Mouse (Mus musculus) adrenal gland, adult 8-10 months (tissue): ENCODE results near the gene Dctpp1. TPM values are rescaled to one million over a fixed set of nuclear protein-coding genes. Genes with fewer than 3 reads are reported as not detected.
"Not testable (repeated sequence)": the region's sequence is repeated elsewhere in the genome, so short reads cannot be mapped to it uniquely, and the experiment has no call there.

Experiments
- DNase-seq: peaks from one replicate; pipeline ENCODE4 v3.0.0; 2022
- total RNA-seq, 4 experiments: library from RNA; stranded (reverse); gene quantifications; 2 replicates each; pipeline ENCODE4 v1.2.4; 2022

Gene Dctpp1
- total RNA-seq, 4 experiments from 2014 or later = 28.2 to 36.5 (median 31.6) TPM

DNA sequence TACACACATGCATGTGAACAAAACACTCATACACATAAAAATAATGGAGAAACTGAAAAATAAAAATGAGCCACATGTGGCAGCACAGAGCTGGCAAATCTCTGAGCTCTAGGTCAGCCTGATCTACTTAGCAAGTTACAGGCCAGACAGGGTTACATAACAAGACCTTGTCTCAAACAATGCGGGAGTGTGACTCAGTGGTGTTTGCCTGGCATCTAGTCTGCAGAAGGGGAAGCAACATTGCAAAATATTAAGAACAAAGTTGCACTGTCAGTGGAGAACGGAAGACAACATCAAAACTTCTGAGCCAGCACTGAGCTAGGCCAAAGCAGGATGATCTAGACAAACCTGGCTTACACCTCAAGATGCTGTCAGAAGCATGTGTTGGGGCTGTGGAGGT is 9.7 kb upstream of the Dctpp1 start:
- no peak for DNase-seq

DNA sequence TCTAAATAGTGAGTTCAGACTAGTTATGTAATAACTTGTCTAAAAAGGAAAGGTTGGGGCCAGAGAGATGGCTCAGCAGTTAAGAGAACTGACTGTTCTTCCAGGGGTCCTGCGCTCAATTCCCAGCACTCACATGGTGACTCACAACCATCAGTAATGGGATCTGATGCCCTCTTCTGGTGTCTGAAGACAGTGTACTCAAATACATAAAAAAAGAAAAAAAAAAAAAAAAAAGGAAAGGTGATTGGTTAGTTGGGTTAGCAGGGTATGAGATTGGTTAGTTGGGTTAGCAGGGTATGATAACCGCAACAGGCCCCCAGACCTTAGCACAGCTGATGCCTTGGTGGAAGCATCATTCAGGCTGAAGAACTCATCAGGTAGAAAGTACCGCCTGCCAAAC is 3.0 kb upstream of the Dctpp1 start:
- DNase-seq = no peak

DNA sequence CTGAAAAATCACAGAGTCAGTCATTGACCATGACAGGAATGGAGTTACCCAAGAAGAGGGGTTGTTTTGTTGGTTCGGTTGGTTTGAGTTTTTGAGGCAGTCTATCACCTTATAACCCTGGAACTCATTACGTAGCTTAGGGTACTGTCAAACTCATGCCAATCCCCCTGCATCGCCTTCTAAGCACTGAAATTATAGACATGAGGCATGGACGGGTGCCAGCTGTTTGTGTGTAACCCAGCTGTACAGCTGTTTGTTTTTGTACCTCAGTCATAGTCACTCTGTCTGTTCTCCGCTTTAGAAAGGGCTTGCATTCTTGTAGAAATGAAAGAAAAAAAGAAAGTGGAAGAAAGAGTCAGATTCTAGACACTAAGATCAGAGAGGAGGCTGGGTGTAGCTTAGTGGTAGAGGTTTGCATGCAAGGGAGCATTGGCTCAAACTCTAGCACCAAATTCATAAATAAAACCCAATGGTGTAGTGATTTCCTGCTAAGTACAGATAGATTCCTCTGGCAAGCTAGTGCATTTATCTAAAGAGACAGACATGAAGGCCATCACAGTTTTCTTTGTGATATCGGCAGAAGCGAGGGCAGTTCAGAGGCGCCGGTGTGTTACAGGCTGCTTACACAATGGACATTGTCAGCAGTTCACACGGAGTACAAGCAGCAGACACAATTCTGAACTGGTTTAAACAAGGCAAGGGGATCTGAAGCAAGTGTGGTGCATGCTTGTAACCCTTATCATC is 1.9 kb upstream of the Dctpp1 start:
- DNase-seq = no peak

DNA sequence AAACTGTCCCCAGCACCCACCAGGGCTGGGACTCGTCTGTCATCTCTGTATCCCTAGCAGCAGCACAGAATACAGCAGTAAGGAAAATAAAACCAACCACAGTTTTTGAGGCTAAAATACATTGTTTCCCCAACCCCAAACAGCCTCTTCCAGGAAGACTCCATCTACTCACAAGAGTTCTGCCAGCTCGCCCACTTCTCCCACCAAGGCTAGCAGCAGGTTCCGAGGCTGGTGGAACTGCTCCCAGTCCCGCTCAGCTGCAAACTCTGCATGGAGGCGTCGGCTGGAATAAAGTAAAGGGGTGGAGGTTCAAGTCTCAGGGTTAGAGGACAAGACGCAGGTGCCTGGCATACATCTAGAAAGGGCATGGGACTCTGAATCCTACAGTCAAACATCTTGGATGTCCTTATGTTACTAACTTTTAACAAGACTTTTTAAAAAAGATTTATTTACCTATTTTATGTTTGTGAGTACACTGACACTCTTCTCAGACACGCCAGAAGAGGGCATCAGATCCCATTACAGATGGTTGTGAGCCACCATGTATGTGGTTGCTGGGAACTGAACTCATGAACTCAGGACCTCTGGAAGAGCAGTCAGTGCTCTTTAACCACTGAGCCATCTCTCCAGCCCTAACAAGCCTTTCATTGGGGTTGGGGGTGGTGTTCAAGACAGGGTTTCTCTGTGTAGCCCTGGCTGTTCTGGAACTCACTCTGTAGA is 1.2 kb downstream of the Dctpp1 start:
- no peak for DNase-seq

DNA sequence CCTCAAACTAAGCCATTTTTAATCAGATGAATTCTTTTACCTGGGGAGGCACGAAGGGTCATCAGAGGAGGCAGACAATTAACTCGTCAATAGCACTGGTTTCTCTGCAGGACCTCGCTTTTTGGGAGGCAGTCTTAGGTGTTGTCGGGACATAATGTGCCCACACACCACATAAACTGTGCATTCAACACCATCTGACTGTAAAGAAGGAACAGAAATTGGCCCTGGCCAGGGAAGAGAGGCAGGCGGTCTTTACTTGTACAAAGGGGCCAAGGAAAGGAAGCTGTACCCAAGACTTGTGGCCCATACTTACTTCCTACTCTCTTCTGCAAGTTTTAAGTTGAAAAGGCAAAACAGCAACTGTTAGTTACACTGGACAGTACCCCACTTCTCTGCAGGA is 4.0 kb downstream of the Dctpp1 start:
- DNase-seq = no peak

DNA sequence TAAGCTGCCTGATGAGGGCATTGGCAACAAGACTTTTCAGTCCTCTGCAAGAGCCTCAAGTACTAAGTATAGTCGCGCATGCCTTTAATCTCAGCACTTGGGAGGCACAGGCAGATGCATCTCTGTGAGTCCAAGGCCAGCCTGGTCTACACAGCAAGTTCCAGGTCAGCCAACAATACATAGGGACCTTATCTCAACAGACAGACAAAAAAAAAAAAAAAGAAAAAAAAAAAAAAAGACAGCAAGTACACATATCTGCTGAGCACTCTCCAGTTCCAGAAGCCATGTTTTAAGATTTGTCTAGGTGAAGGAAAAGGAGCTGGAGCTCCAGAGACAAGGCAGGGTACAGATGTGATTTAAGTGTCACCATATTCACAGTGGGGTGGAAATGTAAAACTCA is 4.5 kb downstream of the Dctpp1 start:
- no peak for DNase-seq

DNA sequence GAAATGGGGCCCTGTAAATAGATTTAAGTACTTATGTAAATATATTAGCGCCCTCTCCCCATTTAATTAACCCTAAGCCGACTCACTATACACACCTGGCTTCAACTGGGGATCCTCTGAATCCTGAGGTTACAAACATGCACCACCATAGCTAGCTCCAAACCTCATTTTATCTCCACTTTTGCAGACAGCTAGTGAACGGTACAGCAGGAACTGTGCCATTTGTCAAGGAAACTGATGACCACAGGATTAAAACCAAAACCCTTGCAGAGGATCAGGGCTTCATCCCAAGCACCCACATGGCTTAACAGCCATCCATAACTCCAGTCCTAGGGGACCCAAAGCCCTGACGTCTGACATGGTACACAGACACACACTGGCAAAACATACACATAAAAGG is 5.5 kb downstream of the Dctpp1 start:
- DNase-seq = no peak

DNA sequence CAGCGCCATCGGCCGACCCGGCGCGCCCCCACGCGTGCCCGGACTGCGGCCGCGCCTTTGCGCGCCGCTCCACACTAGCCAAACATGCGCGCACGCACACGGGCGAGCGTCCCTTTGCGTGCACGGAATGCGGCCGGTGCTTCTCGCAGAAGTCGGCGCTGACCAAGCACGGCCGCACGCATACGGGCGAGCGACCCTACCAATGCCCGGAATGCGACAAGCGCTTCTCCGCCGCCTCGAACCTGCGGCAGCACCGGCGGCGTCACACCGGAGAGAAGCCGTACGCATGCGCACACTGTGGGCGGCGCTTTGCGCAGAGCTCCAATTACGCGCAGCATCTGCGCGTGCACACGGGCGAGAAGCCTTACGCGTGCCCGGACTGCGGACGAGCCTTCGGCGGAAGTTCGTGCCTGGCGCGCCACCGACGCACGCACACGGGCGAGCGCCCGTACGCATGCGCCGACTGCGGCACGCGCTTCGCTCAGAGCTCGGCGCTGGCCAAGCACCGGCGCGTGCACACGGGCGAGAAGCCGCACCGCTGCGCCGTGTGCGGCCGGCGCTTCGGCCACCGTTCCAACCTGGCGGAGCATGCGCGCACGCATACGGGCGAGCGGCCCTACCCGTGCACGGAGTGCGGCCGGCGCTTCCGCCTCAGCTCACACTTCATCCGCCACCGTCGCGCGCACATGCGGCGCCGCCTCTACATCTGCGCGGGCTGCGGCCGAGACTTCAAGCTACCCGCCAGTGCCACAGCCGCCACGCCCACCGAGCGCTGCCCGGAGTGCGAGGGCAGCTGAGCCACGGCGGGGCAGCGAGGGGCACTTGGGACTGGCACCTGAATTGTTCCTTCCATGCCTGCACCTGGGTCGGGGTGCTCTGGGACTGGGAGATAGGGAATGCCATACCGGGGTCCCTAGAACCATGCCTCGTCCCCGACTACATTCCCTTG is 6.4 kb downstream of the Dctpp1 start:
- peak; percentile 93 for DNase-seq

DNA sequence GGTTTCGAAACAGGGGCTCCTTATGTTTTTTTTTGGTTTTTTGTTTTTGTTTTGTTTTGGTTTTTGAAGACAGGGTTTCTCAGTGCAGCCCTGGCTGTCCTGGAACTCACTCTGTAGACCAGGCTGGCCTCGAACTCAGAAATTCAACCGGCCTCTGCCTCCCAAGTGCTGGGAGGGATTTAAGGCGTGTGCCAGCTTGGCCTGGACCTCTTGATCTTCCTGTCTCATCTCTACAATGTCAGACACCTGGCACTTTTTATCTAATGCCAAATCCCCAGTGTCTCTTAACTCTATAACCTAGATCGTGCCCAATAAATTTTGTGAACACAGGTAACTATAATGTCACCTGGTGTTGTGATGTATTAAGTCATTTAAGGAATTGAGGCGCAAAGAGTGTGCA is 7.2 kb downstream of the Dctpp1 start:
- DNase-seq = no peak

DNA sequence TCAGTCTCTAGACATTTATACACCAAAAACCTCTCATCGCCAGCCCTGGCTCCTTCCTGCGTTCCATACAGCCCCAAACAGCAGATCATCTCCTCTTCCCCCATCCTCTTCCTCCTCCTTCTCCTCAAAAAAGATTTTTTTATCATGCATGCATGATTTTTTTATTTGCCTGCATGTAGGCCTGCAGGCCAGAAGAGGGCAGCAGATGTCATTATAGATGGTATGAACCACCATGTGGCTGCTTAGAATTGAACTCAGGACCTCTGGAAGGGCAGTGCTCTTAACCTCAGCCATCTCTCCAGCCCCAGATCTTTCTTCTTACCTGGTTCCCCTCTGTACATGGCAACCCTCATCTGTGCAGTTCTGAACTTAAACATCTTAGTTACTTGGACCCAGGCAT is 8.1 kb downstream of the Dctpp1 start:
- DNase-seq = no peak

DNA sequence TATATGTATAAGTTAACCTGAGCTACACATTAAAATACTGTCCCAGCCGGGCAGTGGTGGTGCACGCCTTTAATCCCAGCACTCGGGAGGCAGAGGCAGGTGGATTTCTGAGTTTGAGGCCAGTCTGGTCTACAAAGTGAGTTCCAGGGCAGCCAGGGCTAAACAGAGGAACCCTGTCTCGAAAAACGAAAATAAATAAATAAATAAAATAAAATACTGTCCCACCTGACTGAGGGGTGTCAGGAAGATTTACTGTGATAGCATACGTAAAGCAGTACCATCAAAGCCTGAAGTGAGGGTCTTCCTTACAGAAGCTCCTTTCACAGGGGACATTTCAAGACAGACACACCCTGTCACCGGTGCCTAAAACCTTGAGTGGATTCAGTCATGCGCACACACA is 10.0 kb downstream of the Dctpp1 start:
- DNase-seq = not testable (repeated sequence)

DNA sequence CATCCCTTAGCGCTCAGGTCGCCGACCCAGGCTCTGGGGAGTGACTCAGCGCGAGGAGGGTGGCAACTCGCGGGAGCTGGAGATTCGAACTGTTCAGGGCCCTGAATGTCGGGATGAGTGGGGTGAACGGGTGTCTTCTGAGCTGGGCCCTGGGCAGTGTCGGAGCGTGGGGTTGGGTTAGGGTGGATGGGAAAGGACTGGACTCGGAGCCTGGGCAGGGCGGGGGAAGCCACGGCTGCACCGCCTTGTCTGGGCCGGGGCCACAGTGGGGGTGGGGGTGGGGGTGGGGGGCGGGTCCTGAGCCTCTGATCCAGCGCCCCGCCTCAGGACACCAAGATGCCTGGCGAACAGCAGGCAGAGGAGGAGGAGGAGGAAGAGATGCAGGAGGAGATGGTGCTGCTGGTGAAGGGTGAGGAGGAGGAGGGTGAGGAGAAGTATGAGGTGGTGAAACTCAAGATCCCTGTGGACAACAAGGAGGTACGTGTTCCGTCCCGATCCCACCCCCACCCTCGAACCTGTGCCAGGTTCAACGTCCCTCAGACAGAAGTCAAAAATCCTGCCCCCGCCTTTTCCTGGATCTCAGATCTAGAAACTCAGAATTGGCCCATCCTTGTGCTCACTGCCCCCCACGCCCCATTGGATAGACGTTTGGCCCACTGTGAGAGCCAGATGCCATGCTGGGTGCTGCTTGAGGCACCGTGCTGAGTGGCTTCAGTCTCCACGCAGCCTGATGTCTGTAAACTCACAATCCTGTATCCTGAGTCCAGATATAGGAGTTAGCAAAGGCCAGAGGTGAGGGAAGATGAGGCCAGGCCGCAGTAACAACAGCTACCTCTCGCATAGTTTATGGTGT is 15.6 kb downstream of the Dctpp1 start:
- no peak for DNase-seq

DNA sequence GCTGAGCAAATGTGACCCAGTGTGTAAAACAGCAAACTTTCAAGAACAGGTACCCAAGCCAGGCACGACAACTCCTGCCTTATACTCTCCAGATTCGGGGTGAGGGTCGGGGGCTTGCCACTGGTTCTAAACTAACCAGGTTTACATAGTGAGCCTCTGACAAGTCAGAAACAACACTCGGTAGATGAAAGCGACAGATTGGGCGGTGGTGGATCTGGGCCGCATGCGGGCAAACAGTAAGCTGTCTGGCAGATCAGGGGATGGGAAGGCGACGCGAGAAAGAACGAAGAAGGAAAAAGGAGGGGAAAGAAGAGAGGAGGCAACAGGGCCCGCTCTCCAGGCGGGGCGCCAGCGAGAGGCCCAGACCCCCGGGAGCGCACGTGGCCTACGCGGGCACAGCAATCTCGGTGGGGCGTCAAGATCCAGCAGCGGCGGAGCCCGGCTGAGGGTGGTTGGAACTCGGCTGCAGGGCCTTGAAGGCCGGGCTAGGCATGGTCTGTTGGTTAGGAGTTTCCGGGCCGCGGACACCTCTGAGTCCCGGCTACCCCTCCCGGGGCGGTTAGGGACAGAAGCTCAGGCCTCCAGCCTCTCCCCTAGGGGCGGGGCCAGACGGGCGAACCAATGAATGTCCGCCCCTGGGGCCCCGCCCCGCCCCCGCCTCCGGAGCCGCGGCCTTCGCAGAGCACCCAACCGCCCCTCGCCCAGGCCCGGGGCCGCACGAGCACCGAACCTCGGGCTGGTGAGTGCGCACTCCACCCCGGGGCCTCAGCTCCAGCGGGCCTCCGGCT is 16.4 kb downstream of the Dctpp1 start, which contains the start of gene Zfp771:
Zfp771 (plus strand) TSS at position 405 of the 788 bp plus-strand sequence.
- DNase-seq = peak; percentile 94

DNA sequence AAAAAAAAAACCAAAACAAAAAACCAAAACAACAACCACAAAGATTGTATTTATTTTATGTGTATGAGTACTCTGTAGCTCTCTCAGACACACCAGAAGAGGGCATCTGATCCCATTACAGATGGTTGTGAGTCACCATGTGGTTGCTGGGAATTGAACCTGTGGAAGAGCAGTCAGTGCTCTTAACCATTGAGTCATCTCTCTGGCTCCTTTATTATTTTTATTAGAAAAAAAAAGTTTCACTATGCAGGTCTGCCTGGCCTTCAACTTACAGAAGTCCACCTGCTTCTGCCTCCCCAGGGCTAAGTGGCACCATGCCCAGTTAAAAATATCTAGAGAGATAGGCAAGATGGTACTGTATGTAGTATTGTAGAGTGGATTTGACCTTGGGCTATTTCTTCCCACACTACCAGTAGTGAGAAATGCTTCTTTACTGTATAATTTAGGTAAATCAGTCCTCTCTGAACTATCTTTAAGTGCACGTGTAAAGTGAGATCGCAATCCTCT is 17.1 kb downstream of the Dctpp1 start:
- DNase-seq = no peak

DNA sequence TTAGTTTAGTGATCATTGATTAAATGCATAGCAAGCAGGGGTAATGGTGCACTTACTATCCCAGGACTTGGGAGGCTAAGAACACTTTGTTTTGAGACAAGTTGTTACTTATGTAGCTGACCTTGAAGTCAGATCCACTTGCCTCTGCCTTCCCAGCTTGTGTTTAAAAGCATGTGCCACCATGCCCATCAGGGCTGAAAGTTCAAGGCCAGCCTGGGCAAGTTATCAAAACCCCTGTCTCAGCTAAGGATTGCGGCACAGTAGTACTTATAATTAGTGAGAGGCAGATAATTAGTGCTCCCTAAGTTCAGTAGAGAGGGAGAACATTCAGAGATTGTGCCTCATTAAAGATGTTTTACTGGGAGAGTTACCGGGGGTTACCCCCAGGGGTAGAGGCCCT is 25.7 kb downstream of the Dctpp1 start:
- DNase-seq = no peak

DNA sequence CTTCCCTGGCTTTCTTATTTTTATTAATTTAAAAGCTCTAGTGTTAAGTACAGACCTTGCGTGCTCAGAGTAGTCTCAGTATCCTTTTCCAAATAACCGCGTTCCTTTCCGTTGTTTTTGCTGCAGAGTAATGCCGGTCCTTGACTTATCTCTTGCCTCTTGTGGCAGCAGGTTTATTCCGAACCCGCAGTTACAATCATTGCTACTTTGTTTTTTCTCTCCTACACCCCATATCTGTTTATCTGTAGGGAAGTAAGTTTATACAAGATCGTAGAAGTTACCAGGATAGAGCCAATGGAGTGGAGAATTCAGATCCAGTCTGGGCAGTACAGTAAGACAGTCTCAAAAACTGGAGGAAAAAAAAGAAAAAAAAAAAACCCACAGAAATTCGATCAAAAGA is 26.7 kb downstream of the Dctpp1 start:
- no peak for DNase-seq

DNA sequence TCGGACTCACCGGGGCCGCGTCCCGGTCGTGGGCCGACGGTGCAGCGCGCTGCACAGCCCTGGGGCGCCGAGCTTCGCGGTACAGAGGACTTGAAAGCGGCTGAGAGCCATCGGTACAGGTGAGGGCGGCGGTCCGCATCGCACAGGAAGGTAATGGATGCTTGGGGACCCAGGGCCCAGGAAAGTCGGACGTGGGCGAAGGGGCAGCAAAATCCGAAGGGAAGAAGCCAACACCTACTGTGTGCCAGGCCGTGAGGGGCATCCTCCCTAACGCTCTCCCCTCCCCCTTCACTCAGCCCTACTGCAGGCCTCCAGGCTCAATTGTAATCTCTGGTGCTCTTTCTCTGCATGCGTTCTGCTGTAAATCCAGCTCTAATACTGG is 27.1 kb downstream of the Dctpp1 start:
- DNase-seq = no peak

DNA sequence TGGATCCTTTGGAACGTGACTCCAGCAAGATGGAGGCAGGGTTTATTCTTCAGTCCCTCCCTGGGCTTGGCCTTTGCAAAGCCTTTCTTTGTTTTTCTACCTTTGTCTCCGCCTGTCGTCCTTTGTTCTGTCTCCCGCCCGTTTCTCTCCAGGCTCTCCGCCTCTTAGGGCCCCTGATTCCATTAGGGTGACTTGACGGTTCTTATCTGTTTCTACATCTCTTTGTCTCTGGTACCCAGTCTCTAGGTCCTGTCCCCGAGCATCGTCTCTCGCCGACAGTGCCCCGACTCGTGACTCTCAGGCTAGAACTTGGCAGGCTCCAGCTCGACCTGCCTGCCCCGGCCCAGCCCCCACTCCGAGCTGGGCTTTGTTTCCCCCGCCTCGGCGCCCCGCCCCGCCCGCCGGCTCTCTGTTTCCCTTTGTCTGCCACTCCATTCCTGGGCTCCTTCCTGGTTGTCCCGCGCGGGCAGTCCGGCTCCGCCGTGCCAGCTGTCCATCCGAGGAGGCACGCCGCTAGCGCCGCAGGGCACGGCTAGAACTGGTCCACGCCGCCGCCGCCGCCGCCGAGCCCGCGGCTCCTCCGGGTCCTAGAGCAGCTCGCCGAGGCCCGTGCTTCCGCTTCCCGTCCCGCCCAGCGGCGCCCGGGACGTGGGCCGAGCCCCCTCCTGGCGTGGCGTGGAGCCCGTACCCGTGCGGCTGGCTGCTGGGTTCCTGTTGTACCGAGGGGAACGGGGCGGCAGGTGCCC is 27.7 kb downstream of the Dctpp1 start, which contains the start of the genes Zfp553 and Sept1:
Zfp553 (plus strand) TSS at position 440 of the 746 bp plus-strand sequence.
Sept1 (minus strand) TSS at position 509 of the 746 bp plus-strand sequence.
- peak; percentile 73 for DNase-seq

DNA sequence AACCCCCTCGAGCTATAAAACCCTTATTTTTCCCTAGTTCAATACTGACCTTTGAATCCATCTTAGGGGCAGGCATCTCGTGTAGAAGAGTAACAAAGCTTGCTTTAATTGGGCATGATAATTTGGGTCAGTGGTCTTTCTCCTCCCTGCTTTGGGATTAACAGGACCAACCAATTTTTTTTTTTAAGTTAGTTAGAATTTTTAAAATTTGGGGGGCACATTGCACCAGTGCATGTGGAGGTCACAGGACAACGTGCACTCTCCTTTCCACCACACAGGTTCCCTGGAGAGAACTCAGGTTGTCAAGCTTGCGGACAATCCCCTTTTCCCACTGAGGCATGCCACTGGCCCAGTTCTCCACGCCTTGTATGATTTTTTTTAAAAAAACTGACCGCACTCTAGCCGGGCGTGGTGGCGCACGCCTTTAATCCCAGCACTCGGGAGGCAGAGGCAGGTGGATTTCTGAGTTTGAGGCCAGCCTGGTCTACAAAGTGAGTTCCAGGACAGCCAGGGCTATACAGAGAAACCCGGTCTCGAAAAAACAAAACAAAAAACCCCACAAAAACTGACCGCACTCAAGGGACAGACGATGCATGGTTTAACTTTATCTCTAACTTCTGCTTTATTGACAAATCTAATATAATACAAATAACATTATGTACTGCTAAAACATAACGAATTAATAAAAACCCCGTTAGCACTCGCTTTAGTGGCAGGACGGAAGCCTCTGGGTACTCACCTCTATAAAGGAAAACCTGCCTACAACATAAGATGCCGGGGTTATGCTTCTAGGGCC is 28.5 kb downstream of the Dctpp1 start:
- DNase-seq = no peak
